19 mouse cellular contexts compared by ENCODE assay signal in the genomic region with DNA sequence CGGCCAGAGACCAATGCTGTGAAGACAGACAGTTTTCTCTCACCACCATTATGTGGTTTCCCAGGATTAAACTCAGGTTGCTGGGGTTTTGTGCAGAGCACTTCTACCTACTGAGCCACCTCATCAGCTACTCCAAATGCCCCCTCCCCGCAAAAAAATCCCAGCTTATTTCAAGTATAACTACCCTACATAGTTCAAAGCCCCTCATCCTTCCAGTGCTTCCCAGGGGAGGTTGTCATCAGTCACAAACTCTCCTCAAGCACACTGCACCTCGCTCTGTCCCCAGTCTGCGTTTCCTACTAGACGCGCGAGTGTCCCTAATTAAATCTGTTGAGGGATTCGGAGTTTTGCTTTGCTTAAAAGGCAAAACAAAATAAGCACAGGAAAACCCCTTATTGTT.
A peak's percentile ranks its signal among the peaks of the same experiment; 100 is the strongest.
DNase-seq lines count a peak whose midpoint lies in the region; ATAC-seq and TF ChIP-seq lines count a peak whose summit lies in the region.
"Had no signal": no experiment of that assay in that cellular context is flagged by ENCODE, and none has a peak within 500 bp of the region (broad histone marks: within the 10 kb centered on the region; RNA-seq: fewer than 3 reads in every experiment).

No protein-coding gene starts in this region.

- no peak for TF ChIP-seq CTCF in gastrocnemius, adult 2 months (IDR thresholded peaks at IDR 0.05)

- H3K27me3 ChIP-seq in kidney, embryonic 15.5 days, result no peaks in the 10 kb centered on the region
- H3K27me3 ChIP-seq in embryonic facial prominence, embryonic 14.5 days (replicated peaks; ENCODE audit: control insufficient read depth, insufficient read depth, low read length), result no peaks in the 10 kb centered on the region
- H3K27me3 ChIP-seq in stomach, embryonic 14.5 days (ENCODE audit: control insufficient read depth, insufficient read depth, low read length), result no peaks in the 10 kb centered on the region
- H3K27me3 ChIP-seq: embryonic facial prominence, embryonic 12.5 days had no signal

- H3K4me2 ChIP-seq in kidney, embryonic 15.5 days, result no peak overlapping the region
- H3K4me2 ChIP-seq in embryonic facial prominence, embryonic 14.5 days (ENCODE audit: low read depth, low read length), result no peak overlapping the region
- H3K4me2 ChIP-seq in stomach, embryonic 14.5 days (replicated peaks; ENCODE audit: low read depth, low read length), result no peak overlapping the region
- H3K4me2 ChIP-seq: embryonic facial prominence, embryonic 12.5 days had no signal

- H3K9ac ChIP-seq in kidney, embryonic 15.5 days, result no peak overlapping the region
- no peak overlapping the region for H3K9ac ChIP-seq in embryonic facial prominence, embryonic 14.5 days (ENCODE audit: low read depth, low read length)
- H3K9ac ChIP-seq in stomach, embryonic 14.5 days (replicated peaks; ENCODE audit: low read depth, low read length), result no peak overlapping the region
- H3K9ac ChIP-seq: embryonic facial prominence, embryonic 12.5 days had no signal

- WGBS in kidney, embryonic 15.5 days, result 83% methylated on average over 8 of the region's 8 CpGs
- 48% methylated on average over 8 of the region's 8 CpGs for WGBS in embryonic facial prominence, embryonic 14.5 days
- WGBS in stomach, embryonic 14.5 days, result 79% methylated on average over 8 of the region's 8 CpGs

- H3K27ac ChIP-seq in gastrocnemius, adult 2 months, result peak overlapping the region; percentile 59
- H3K27ac ChIP-seq in kidney, embryonic 15.5 days, result peak overlapping the region; percentile 82; the same call in 1 of the 2 replicates
- 0 out of 2 replicates have a peak overlapping the region, but pooled peaks have one; percentile 7 for H3K27ac ChIP-seq in embryonic facial prominence, embryonic 14.5 days (replicated peaks; ENCODE audit: low read depth, low read length)
- H3K27ac ChIP-seq in stomach, embryonic 14.5 days (ENCODE audit: low read length), result peak overlapping the region; percentile 24; the same call in 1 of the 2 replicates
- H3K27ac ChIP-seq: embryonic facial prominence, embryonic 12.5 days; limb, embryonic 10.5 days had no signal

- no peaks in the 10 kb centered on the region for H3K9me3 ChIP-seq in kidney, embryonic 15.5 days (replicated peaks)
- no peaks in the 10 kb centered on the region for H3K9me3 ChIP-seq in embryonic facial prominence, embryonic 14.5 days (ENCODE audit: control insufficient read depth, low read length)
- H3K9me3 ChIP-seq in stomach, embryonic 14.5 days (ENCODE audit: control insufficient read depth, low read depth, low read length), result no peaks in the 10 kb centered on the region
- H3K9me3 ChIP-seq: embryonic facial prominence, embryonic 12.5 days; G1E; limb, embryonic 10.5 days had no signal

- H3K4me1 ChIP-seq in kidney, embryonic 15.5 days, result peaks cover 19% of the 10 kb centered on the region
- H3K4me1 ChIP-seq in embryonic facial prominence, embryonic 14.5 days (ENCODE audit: control insufficient read depth, insufficient read depth, low read length), result no peaks in the 10 kb centered on the region
- 0 out of 2 replicates have a peak, but pooled peaks cover 3% of the 10 kb centered on the region for H3K4me1 ChIP-seq in stomach, embryonic 14.5 days (ENCODE audit: control insufficient read depth, insufficient read depth, low read length)
- H3K4me1 ChIP-seq: limb, embryonic 10.5 days had no signal

- no peak for DNase-seq in gastrocnemius, adult 2 months
- no peak for DNase-seq in gastrocnemius, postnatal 14 days
- DNase-seq in kidney, postnatal 4 days, result no peak
- no peak for DNase-seq in embryonic facial prominence, embryonic 14.5 days (ENCODE audit: low spot score)
- DNase-seq in cerebellum, postnatal 25 days, result no peak
- DNase-seq: adrenal gland, postnatal 10 days; cerebellum, adult 9-10 months; lung, adult 2 months; lung, postnatal 4 days; right cerebral cortex, postnatal 25 days; thymus, postnatal 25 days had no signal

- no peaks in the 10 kb centered on the region for H3K36me3 ChIP-seq in kidney, embryonic 15.5 days
- H3K36me3 ChIP-seq in embryonic facial prominence, embryonic 14.5 days (ENCODE audit: control insufficient read depth, insufficient read depth, low read length), result no peaks in the 10 kb centered on the region
- no peaks in the 10 kb centered on the region for H3K36me3 ChIP-seq in stomach, embryonic 14.5 days (ENCODE audit: control insufficient read depth, insufficient read depth, low read length)
- H3K36me3 ChIP-seq: embryonic facial prominence, embryonic 12.5 days; G1E; limb, embryonic 10.5 days had no signal

- ATAC-seq in kidney, embryonic 15.5 days (replicated peaks; ENCODE audit: low FRiP score), result no peak
- ATAC-seq in embryonic facial prominence, embryonic 14.5 days (ENCODE audit: low read depth), result no peak
- no peak for ATAC-seq in stomach, embryonic 14.5 days (ENCODE audit: insufficient number of reproducible peaks, insufficient read depth, low FRiP score, low read depth)
- ATAC-seq: activated CD4-positive, CD25-positive, alpha-beta regulatory T cell, adult 4 months; hindbrain, embryonic 16.5 days; intestine, postnatal 0 days had no signal

- intact Hi-C loops in gastrocnemius, adult 2 months (cut with DNase I), result no loop called here
- intact Hi-C loops in gastrocnemius, postnatal 14 days (cut with DNase I; ENCODE audit: low total_unique reads), result no loop called here

- peak overlapping the region; percentile 46 for H3K4me3 ChIP-seq in gastrocnemius, adult 2 months
- H3K4me3 ChIP-seq in kidney, embryonic 15.5 days (replicated peaks), result no peak overlapping the region
- no peak overlapping the region for H3K4me3 ChIP-seq in embryonic facial prominence, embryonic 14.5 days (ENCODE audit: low read depth, low read length)
- H3K4me3 ChIP-seq in stomach, embryonic 14.5 days (ENCODE audit: low read depth, low read length), result no peak overlapping the region
- H3K4me3 ChIP-seq: embryonic facial prominence, embryonic 12.5 days; limb, embryonic 10.5 days had no signal

Comparison
In these comparisons a context has a peak if more than half of its experiments do, and no peak if none do; other contexts are left out.
1. H3K27ac ChIP-seq: peak in every context shown above with its lines; median percentile 82 in kidney, embryonic 15.5 days; 59 in gastrocnemius, adult 2 months; 24 in stomach, embryonic 14.5 days; 7 in embryonic facial prominence, embryonic 14.5 days.